In the genomic region with DNA sequence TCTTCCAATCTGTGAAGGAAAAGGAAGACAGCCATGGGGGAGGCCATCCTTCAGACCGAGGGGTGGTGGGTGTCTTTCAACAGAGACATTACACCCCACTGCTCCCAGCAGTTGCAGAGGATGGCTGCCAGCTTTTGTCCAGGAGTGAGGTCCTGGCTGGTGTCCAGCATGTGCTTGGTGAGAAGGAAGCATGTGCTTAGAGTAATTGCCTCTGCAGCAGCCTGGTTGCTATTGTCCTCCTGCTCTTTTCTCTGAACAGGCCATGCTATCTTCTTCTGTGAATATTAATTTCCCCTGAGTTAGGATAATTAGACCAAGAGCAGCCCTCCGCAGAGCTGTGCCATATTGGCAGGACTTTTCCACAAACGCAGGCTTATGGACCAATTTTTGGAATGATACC, we compare ENCODE assay signal across 13 mouse cellular contexts.
A peak's percentile ranks its signal among the peaks of the same experiment; 100 is the strongest.
DNase-seq lines count a peak whose midpoint lies in the region; ATAC-seq lines count a peak whose summit lies in the region.
"Had no signal": no experiment of that assay in that cellular context is flagged by ENCODE, and none has a peak within 500 bp of the region (broad histone marks: within the 10 kb centered on the region; RNA-seq: fewer than 3 reads in every experiment).

No protein-coding gene starts in this region.

- H3K27me3 ChIP-seq in forebrain, embryonic 13.5 days: no peaks in the 10 kb centered on the region
- no peaks in the 10 kb centered on the region for H3K27me3 ChIP-seq in forebrain, embryonic 10.5 days (ENCODE audit: poor library complexity, severe bottlenecking)
- H3K27me3 ChIP-seq: liver, embryonic 15.5 days had no signal

- WGBS in forebrain, embryonic 13.5 days: 40% methylated on average over 3 of the region's 3 CpGs
- 85% methylated on average over 3 of the region's 3 CpGs for WGBS in forebrain, embryonic 10.5 days

- H3K9ac ChIP-seq in forebrain, embryonic 13.5 days: no peak overlapping the region
- H3K9ac ChIP-seq: liver, embryonic 15.5 days had no signal

- no peak overlapping the region for H3K27ac ChIP-seq in forebrain, embryonic 13.5 days
- no peak overlapping the region for H3K27ac ChIP-seq in forebrain, embryonic 10.5 days
- H3K27ac ChIP-seq: liver, embryonic 15.5 days had no signal

- H3K4me2 ChIP-seq in forebrain, embryonic 13.5 days: no peak overlapping the region
- H3K4me2 ChIP-seq: heart, embryonic 11.5 days; liver, embryonic 15.5 days had no signal

- peaks cover 9% of the 10 kb centered on the region for H3K4me1 ChIP-seq in forebrain, embryonic 13.5 days
- peaks cover 4% of the 10 kb centered on the region; the same call in 1 of the 2 replicates for H3K4me1 ChIP-seq in forebrain, embryonic 10.5 days
- H3K4me1 ChIP-seq: liver, embryonic 15.5 days had no signal

- peak; percentile 73 for ATAC-seq in forebrain, embryonic 13.5 days
- ATAC-seq: intestine, embryonic 16.5 days had no signal

- no peaks in the 10 kb centered on the region for H3K36me3 ChIP-seq in forebrain, embryonic 13.5 days (ENCODE audit: poor library complexity, severe bottlenecking)
- no peaks in the 10 kb centered on the region for H3K36me3 ChIP-seq in forebrain, embryonic 10.5 days (replicated peaks)
- H3K36me3 ChIP-seq: liver, embryonic 15.5 days had no signal

- DNase-seq in forebrain, embryonic 10.5 days (ENCODE audit: extremely low spot score, low spot score): no peak
- peak; percentile 33 to 41 for DNase-seq in kidney, postnatal 25 days
- no peak for DNase-seq in kidney, adult 8-10 months
- peak; percentile 86 for DNase-seq in retina, postnatal 1 day
- DNase-seq in retina, embryonic 14.5 days (ENCODE audit: low spot score): no peak
- DNase-seq in layer of hippocampus, postnatal 10 days (ENCODE audit: low spot score in 2 of 2): peak; percentile 34 to 44
- no peak for DNase-seq in gastrocnemius, adult 18-20 months (ENCODE audit: low spot score)
- DNase-seq: cerebellum, adult 8-10 months; thymus, postnatal 4 days had no signal

- no peak overlapping the region for H3K4me3 ChIP-seq in forebrain, embryonic 13.5 days
- no peak overlapping the region for H3K4me3 ChIP-seq in forebrain, embryonic 10.5 days
- H3K4me3 ChIP-seq: liver, embryonic 15.5 days had no signal

- no peaks in the 10 kb centered on the region for H3K9me3 ChIP-seq in forebrain, embryonic 13.5 days (replicated peaks)
- H3K9me3 ChIP-seq in forebrain, embryonic 10.5 days: no peaks in the 10 kb centered on the region
- H3K9me3 ChIP-seq: liver, embryonic 15.5 days had no signal

Comparison
In these comparisons a context has a peak if more than half of its experiments do, and no peak if none do; other contexts are left out.
1. DNase-seq: peak in kidney, postnatal 25 days (2 of 2), retina, postnatal 1 day (single experiment) and layer of hippocampus, postnatal 10 days (2 of 2); none in forebrain, embryonic 10.5 days (single experiment), kidney, adult 8-10 months (0 of 2), retina, embryonic 14.5 days (single experiment) and gastrocnemius, adult 18-20 months (single experiment).